Mouse (Mus musculus) liver, adult 2 months (tissue): ENCODE measurements around the gene Bicd1.

Experiments
- CTCF ChIP-seq: fragments of 200-500 bp; IDR thresholded peaks from 2 replicates; pipeline ENCODE4 v1.5.1; 2011; ENCODE audit warnings: low read depth, low read length, control low read depth
- POLR2A ChIP-seq: fragments of 200-500 bp; IDR thresholded peaks from 2 replicates; pipeline ENCODE4 v1.6.1; 2011; ENCODE audit warnings: low read length, control low read depth; ENCODE audit not compliant: insufficient read depth; ENCODE audit errors: extremely low read depth

DNA sequence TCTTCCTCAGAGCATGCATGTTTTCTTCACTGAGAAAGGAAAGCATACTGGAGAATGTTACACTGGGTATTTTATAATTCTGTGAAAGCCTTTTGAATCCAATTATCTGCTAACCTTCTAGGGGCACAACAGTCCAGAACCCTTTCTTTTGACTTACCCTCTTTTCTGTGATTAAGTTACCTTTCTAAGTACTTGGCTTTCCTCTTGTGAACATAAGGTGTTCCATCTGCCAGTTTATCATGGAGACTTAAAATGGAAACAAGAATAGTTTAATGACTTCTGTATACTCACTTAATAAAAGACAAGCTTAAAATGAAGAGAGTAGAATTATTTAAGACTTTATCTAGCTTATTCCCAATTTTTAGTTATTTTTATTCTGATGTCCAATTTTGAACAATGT lies 16.1 kb downstream of the Bicd1 start:
- no peak for TF ChIP-seq POLR2A
- no peak for TF ChIP-seq CTCF
